Mouse (Mus musculus) testis, adult 2 months (tissue): Measurements from ENCODE around the gene Fam120a.

Experiments
- CTCF ChIP-seq: fragments of 200-500 bp; IDR thresholded peaks from 2 replicates; pipeline ENCODE4 v1.5.1; 2012; ENCODE audit warnings: low read depth, mild to moderate bottlenecking, inconsistent platforms, low read length, moderate library complexity; ENCODE audit not compliant: control insufficient read depth, insufficient read depth, insufficient replicate concordance
- POLR2A ChIP-seq: fragments of 200-500 bp; IDR thresholded peaks from 2 replicates; pipeline ENCODE4 v1.6.1; 2012; ENCODE audit warnings: low read depth, mild to moderate bottlenecking, inconsistent platforms, low read length, moderate library complexity; ENCODE audit not compliant: control insufficient read depth

DNA sequence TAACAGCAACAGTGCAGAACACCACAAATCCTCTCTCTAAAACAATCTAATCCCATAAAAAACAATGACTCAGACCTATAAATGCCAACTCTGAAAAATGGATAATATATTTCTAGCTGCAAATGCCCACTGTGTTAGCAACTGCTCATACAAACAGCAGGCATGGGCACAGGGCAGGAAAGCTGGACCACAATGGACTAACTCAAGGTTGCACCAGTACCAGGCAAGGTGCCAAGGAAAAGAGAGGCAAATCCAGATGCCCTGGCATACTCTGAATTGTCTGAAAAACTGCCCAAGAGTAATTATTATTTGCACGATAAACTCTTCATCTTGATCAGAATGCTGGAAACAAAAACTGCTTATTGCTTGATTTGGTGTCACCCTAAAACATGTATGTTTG is 54.1 kb downstream of the Fam120a start:
- no peak for TF ChIP-seq CTCF
- TF ChIP-seq POLR2A = no peak
